Mouse (Mus musculus) MEL (cell line): Measurements from ENCODE around the gene Il2rg. TPM values are rescaled to one million over a fixed set of nuclear protein-coding genes. Genes with fewer than 3 reads are reported as not detected.

ENCODE experiments used
- DNase-seq: peaks from one replicate; pipeline ENCODE4 v3.0.0; 2011; ENCODE audit warnings: low read depth, low spot score
- H3K27ac ChIP-seq: 2 replicates; pipeline ENCODE4 v1.5.1; 2012; ENCODE audit warnings: low read depth, mild to moderate bottlenecking, control low read depth, low read length, moderate library complexity; ENCODE audit not compliant: control insufficient read depth
- H3K27me3 ChIP-seq, 2 experiments: fragments of 150-350 bp in 1 of 2; sonication (generic) in 1 of 2; 2 replicates each; pipeline ENCODE4 v1.6.1; 2012; ENCODE audit warnings: low read length in 2 of 2, mild to moderate bottlenecking in 2 of 2, improper control_type of control experiment in 1 of 2, moderate library complexity in 1 of 2; ENCODE audit not compliant: insufficient read depth in 2 of 2, control insufficient read depth in 1 of 2
- H3K36me3 ChIP-seq, 2 experiments: 2 replicates each; pipeline ENCODE4 v1.6.1; 2012 to 2014; ENCODE audit warnings: low read length in 2 of 2, improper control_type of control experiment in 1 of 2, inconsistent platforms in 1 of 2, mild to moderate bottlenecking in 1 of 2; ENCODE audit not compliant: insufficient read depth in 2 of 2, control insufficient read depth in 1 of 2
- H3K4me1 ChIP-seq, 2 experiments: fragments of 150-350 bp in 1 of 2; sonication (generic) in 1 of 2; 2 replicates each; pipeline ENCODE4 v1.6.1; 2012; ENCODE audit warnings: low read length in 2 of 2, improper control_type of control experiment in 1 of 2, mild to moderate bottlenecking in 1 of 2; ENCODE audit not compliant: insufficient read depth in 2 of 2, control insufficient read depth in 1 of 2
- H3K4me3 ChIP-seq, 2 experiments: fragments of 150-350 bp in 1 of 2; sonication (generic) in 1 of 2; 2 replicates each; pipeline ENCODE4 v1.5.1; 2012; ENCODE audit warnings: low read depth in 2 of 2, low read length in 2 of 2, mild to moderate bottlenecking in 2 of 2, moderate library complexity in 2 of 2, control low read depth in 1 of 2, improper control_type of control experiment in 1 of 2; ENCODE audit not compliant: control insufficient read depth in 1 of 2, insufficient read depth in 1 of 2
- H3K79me2 ChIP-seq: 2 replicates; pipeline ENCODE4 v1.6.1; 2012; ENCODE audit warnings: mild to moderate bottlenecking, low read length, moderate library complexity; ENCODE audit not compliant: control insufficient read depth, poor library complexity, insufficient read depth
- H3K9ac ChIP-seq: 2 replicates; pipeline ENCODE4 v1.6.1; 2012; ENCODE audit warnings: low read depth, mild to moderate bottlenecking, control low read depth, low read length, moderate library complexity; ENCODE audit not compliant: control insufficient read depth, poor library complexity, severe bottlenecking
- H3K9me3 ChIP-seq: fragments of 150-350 bp; sonication (generic); replicated peaks from 2 replicates; pipeline ENCODE4 v1.6.1; 2012; ENCODE audit warnings: mild to moderate bottlenecking, low read length, improper control_type of control experiment, moderate library complexity; ENCODE audit not compliant: insufficient read depth
- BHLHE40 ChIP-seq: IDR thresholded peaks from 2 replicates; pipeline ENCODE4 v1.6.1; 2012; ENCODE audit warnings: low read depth, mild to moderate bottlenecking, inconsistent platforms, low read length, improper control_type of control experiment, borderline replicate concordance
- CHD1 ChIP-seq: IDR thresholded peaks from 2 replicates; pipeline ENCODE4 v1.6.1; 2012; ENCODE audit warnings: low read depth, mild to moderate bottlenecking, inconsistent platforms, low read length, improper control_type of control experiment
- CHD2 ChIP-seq: IDR thresholded peaks from 2 replicates; pipeline ENCODE4 v1.6.1; 2011; ENCODE audit warnings: low read length, improper control_type of control experiment
- CTCF ChIP-seq, 3 experiments: IDR thresholded peaks in 2 of 3; conservative IDR thresholded peaks in 1 of 3; 2 replicates each; pipeline ENCODE4 v1.5.1; 2011 to 2012; ENCODE audit warnings: low read length in 3 of 3, low read depth in 2 of 3, mild to moderate bottlenecking in 2 of 3, improper control_type of control experiment in 1 of 3, inconsistent platforms in 1 of 3, mixed read lengths in 1 of 3, moderate library complexity in 1 of 3; ENCODE audit not compliant: control insufficient read depth in 1 of 3, insufficient read depth in 1 of 3, poor library complexity in 1 of 3, severe bottlenecking in 1 of 3
- EP300 ChIP-seq, 2 experiments: IDR thresholded peaks; 2 replicates each; pipeline ENCODE4 v1.6.1; 2011; ENCODE audit warnings: improper control_type of control experiment in 2 of 2, low read length in 2 of 2, low read depth in 1 of 2, mild to moderate bottlenecking in 1 of 2
- ETS1 ChIP-seq: IDR thresholded peaks from 2 replicates; pipeline ENCODE4 v1.6.1; 2012; ENCODE audit warnings: low read depth, mild to moderate bottlenecking, inconsistent platforms, low read length, improper control_type of control experiment, moderate library complexity
- GABPA ChIP-seq: IDR thresholded peaks from 2 replicates; pipeline ENCODE4 v1.6.1; 2012; ENCODE audit warnings: low read depth, mild to moderate bottlenecking, inconsistent platforms, low read length, improper control_type of control experiment, moderate library complexity
- HCFC1 ChIP-seq: IDR thresholded peaks from 2 replicates; pipeline ENCODE4 v1.6.1; 2012; ENCODE audit warnings: low read depth, mild to moderate bottlenecking, inconsistent platforms, low read length, improper control_type of control experiment, moderate library complexity
- JUND ChIP-seq: IDR thresholded peaks from 2 replicates; pipeline ENCODE4 v1.6.1; 2011; ENCODE audit warnings: low read depth, mild to moderate bottlenecking, improper control_type of control experiment, low read length
- KAT2A ChIP-seq: conservative IDR thresholded peaks from 2 replicates; pipeline ENCODE4 v1.6.1; 2012; ENCODE audit warnings: low read depth, low read length, improper control_type of control experiment, inconsistent platforms
- MAZ ChIP-seq: IDR thresholded peaks from 2 replicates; pipeline ENCODE4 v1.6.1; 2012; ENCODE audit warnings: low read depth, mild to moderate bottlenecking, inconsistent platforms, low read length, improper control_type of control experiment
- MXI1 ChIP-seq: IDR thresholded peaks from 2 replicates; pipeline ENCODE4 v1.6.1; 2011; ENCODE audit warnings: mild to moderate bottlenecking, low read depth, low read length, improper control_type of control experiment
- MYB ChIP-seq: IDR thresholded peaks from 2 replicates; pipeline ENCODE4 v1.6.1; 2011; ENCODE audit warnings: mild to moderate bottlenecking, low read depth, low read length, improper control_type of control experiment
- NRF1 ChIP-seq: IDR thresholded peaks from 2 replicates; pipeline ENCODE4 v1.6.1; 2014; ENCODE audit warnings: low read depth, mild to moderate bottlenecking, inconsistent platforms, low read length, improper control_type of control experiment, moderate library complexity; ENCODE audit not compliant: poor library complexity, insufficient read depth, severe bottlenecking
- POLR2A ChIP-seq, 2 experiments: IDR thresholded peaks; 2 replicates each; pipeline ENCODE4 v1.6.1; 2011 to 2012; ENCODE audit warnings: low read length in 2 of 2, mild to moderate bottlenecking in 2 of 2, control low read depth in 1 of 2, improper control_type of control experiment in 1 of 2, low read depth in 1 of 2, moderate library complexity in 1 of 2; ENCODE audit not compliant: control insufficient read depth in 1 of 2, insufficient read depth in 1 of 2, poor library complexity in 1 of 2
- POLR2AphosphoS5 ChIP-seq: IDR thresholded peaks from 2 replicates; pipeline ENCODE4 v1.6.1; 2012; ENCODE audit warnings: low read depth, borderline replicate concordance, mild to moderate bottlenecking, inconsistent platforms, low read length, moderate library complexity, mixed read lengths
- RAD21 ChIP-seq: IDR thresholded peaks from 2 replicates; pipeline ENCODE4 v1.6.1; 2011; ENCODE audit warnings: mild to moderate bottlenecking, low read depth, low read length, improper control_type of control experiment
- RCOR1 ChIP-seq: IDR thresholded peaks from 2 replicates; pipeline ENCODE4 v1.6.1; 2012; ENCODE audit warnings: low read depth, mild to moderate bottlenecking, inconsistent platforms, low read length, improper control_type of control experiment
- SIN3A ChIP-seq: IDR thresholded peaks from 2 replicates; pipeline ENCODE4 v1.6.1; 2012; ENCODE audit warnings: low read length, improper control_type of control experiment, inconsistent platforms
- SMC3 ChIP-seq: IDR thresholded peaks from 2 replicates; pipeline ENCODE4 v1.6.1; 2011; ENCODE audit warnings: low read depth, low read length, improper control_type of control experiment
- TAL1 ChIP-seq: IDR thresholded peaks from 2 replicates; pipeline ENCODE4 v1.6.1; 2012; ENCODE audit warnings: mild to moderate bottlenecking, inconsistent platforms, low read length, moderate library complexity, mixed read lengths
- TBP ChIP-seq: IDR thresholded peaks from 2 replicates; pipeline ENCODE4 v1.8.0; 2011; ENCODE audit warnings: low read depth, low read length, improper control_type of control experiment
- TCF12 ChIP-seq: IDR thresholded peaks from 2 replicates; pipeline ENCODE4 v1.6.1; 2014; ENCODE audit warnings: low read depth, mild to moderate bottlenecking, inconsistent platforms, low read length, improper control_type of control experiment, moderate library complexity
- UBTF ChIP-seq: IDR thresholded peaks from 2 replicates; pipeline ENCODE4 v1.6.1; 2012; ENCODE audit warnings: low read depth, mild to moderate bottlenecking, inconsistent platforms, low read length, improper control_type of control experiment, moderate library complexity, borderline replicate concordance; ENCODE audit not compliant: insufficient read depth
- USF1 ChIP-seq: IDR thresholded peaks from 2 replicates; pipeline ENCODE4 v1.6.1; 2014; ENCODE audit warnings: low read depth, mild to moderate bottlenecking, inconsistent platforms, low read length, improper control_type of control experiment, moderate library complexity
- ZC3H11A ChIP-seq: IDR thresholded peaks from 2 replicates; pipeline ENCODE4 v1.6.1; 2012; ENCODE audit warnings: low read depth, mild to moderate bottlenecking, inconsistent platforms, low read length, improper control_type of control experiment
- ZKSCAN1 ChIP-seq: IDR thresholded peaks from 2 replicates; pipeline ENCODE4 v1.6.1; 2012; ENCODE audit warnings: low read depth, mild to moderate bottlenecking, inconsistent platforms, low read length, improper control_type of control experiment, moderate library complexity
- ZMIZ1 ChIP-seq: IDR thresholded peaks from 2 replicates; pipeline ENCODE4 v1.6.1; 2012; ENCODE audit warnings: low read depth, mild to moderate bottlenecking, inconsistent platforms, low read length, improper control_type of control experiment, moderate library complexity
- ZNF384 ChIP-seq: IDR thresholded peaks from 2 replicates; pipeline ENCODE4 v1.6.1; 2012; ENCODE audit warnings: low read depth, mild to moderate bottlenecking, inconsistent platforms, low read length, improper control_type of control experiment
- polyA plus RNA-seq, 2 experiments: library from polyadenylated mRNA; stranded (reverse) in 1 of 2; unstranded in 1 of 2; fragments of >175 nt in 1 of 2; fragments of >200 nt in 1 of 2; gene quantifications; 2 replicates each; pipeline versions ENCODE4 v1.2.1 to v1.2.4; 2012; ENCODE audit warnings: low replicate concordance in 2 of 2, low read depth in 1 of 2; ENCODE audit not compliant: insufficient read length in 2 of 2, insufficient read depth in 1 of 2, missing spikeins in 1 of 2
- total RNA-seq: library from RNA; depleted of rRNA; stranded (reverse); fragments of 300-350 nt; gene quantifications from 2 replicates; pipeline ENCODE4 v1.2.3, GENCODE M21; 2012

Il2rg gene
- total and polyA plus RNA-seq, 3 experiments, result 1.6 to 3.5 TPM; not detected in 1

GRCm38 (mm10) chrX:101299055-101299454 lies 31.0 kb upstream of the Il2rg start, which contains the start of gene Nlgn3:
Nlgn3 (plus strand) TSS chrX:101299168.
- Histone ChIP-seq H3K4me1 (no peaks in the 10 kb centered on the region), H3K36me3 (no peaks in the 10 kb centered on the region), H3K79me2 (no peaks in the 10 kb centered on the region), H3K9ac (no peak within 1 kb of the TSS), H3K9me3 (no peaks in the 10 kb centered on the region), H3K4me3 (no peak within 1 kb of the TSS), H3K27me3 (no peaks in the 10 kb centered on the region), H3K27ac (no peak within 1 kb of the TSS)
- no peak for DNase-seq
- TF ChIP-seq ZC3H11A (no peak), CHD2 (no peak), RAD21 (no peak), CTCF (IDR thresholded peaks at IDR 0.05 in 2 of 3, conservative IDR thresholded peaks at IDR 0.05 in 1 of 3; ENCODE audit: control insufficient read depth in 1 of 3, insufficient read depth in 1 of 3, low read depth in 2 of 3, low read length in 3 of 3, poor library complexity in 1 of 3, severe bottlenecking in 1 of 3) (no peak), RCOR1 (no peak), ETS1 (no peak), KAT2A (no peak), ZKSCAN1 (no peak), JUND (no peak), NRF1 (no peak), MXI1 (no peak), HCFC1 (no peak), EP300 (IDR thresholded peaks at IDR 0.05; ENCODE audit: low read depth in 1 of 2, low read length in 2 of 2) (no peak), BHLHE40 (no peak)

DNA sequence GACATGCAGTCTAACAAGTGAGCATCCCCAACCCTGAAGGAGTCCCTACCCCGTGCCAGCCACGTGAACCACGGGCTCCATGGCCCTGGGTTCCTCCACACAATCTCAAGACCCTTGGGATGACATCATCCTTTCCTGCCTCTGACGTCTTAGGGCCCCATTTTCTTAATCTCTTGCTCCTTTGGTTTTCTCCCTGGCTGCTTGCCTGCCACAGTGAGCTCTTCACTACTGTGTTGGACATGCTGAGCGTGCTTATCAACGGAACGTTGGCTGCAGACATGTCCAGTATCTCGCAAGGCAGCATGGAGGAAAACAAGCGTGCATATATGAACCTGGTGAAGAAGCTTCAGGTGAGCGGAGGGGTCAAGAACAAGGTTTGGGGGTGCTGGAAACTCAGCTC lies 22.1 kb upstream of the Il2rg start:
- no peak overlapping the region for H3K9ac ChIP-seq
- H3K36me3 ChIP-seq, result peaks cover 15 to 36% of the 10 kb centered on the region in 2 experiments
- H3K27me3 ChIP-seq, result no peaks in the 10 kb centered on the region
- peak; percentile 44 for DNase-seq
- H3K4me3 ChIP-seq, result no peak overlapping the region
- H3K27ac ChIP-seq, result peak overlapping the region; percentile 61; the same call in 1 of the 2 replicates
- H3K9me3 ChIP-seq, result no peaks in the 10 kb centered on the region
- peaks cover 23 to 30% of the 10 kb centered on the region in 2 experiments for H3K4me1 ChIP-seq
- no peaks in the 10 kb centered on the region for H3K79me2 ChIP-seq
- TF ChIP-seq SMC3, result no peak
- no peak for TF ChIP-seq RCOR1
- no peak for TF ChIP-seq ZMIZ1
- no peak for TF ChIP-seq HCFC1
- TF ChIP-seq TCF12, result peak; percentile 43; the same call in 1 of the 2 replicates
- no peak for TF ChIP-seq CHD1
- TF ChIP-seq MYB, result no peak
- no peak for TF ChIP-seq ZC3H11A
- peak; percentile 11 to 51; a peak in 2 of 4 replicates for TF ChIP-seq EP300 (IDR thresholded peaks at IDR 0.05; ENCODE audit: low read depth in 1 of 2, low read length in 2 of 2)
- no peak for TF ChIP-seq RAD21
- no peak for TF ChIP-seq UBTF
- TF ChIP-seq POLR2AphosphoS5, result no peak
- TF ChIP-seq MAZ, result no peak
- no peak; the same call in 1 of the 2 replicates for TF ChIP-seq MXI1
- TF ChIP-seq KAT2A, result no peak
- no peak for TF ChIP-seq NRF1
- peak; percentile 29 for TF ChIP-seq TAL1
- no peak for TF ChIP-seq JUND
- TF ChIP-seq TBP, result no peak
- no peak for TF ChIP-seq CTCF (IDR thresholded peaks at IDR 0.05 in 2 of 3, conservative IDR thresholded peaks at IDR 0.05 in 1 of 3; ENCODE audit: control insufficient read depth in 1 of 3, insufficient read depth in 1 of 3, low read depth in 2 of 3, low read length in 3 of 3, poor library complexity in 1 of 3, severe bottlenecking in 1 of 3)
- no peak for TF ChIP-seq ZNF384
- TF ChIP-seq GABPA, result no peak
- no peak for TF ChIP-seq ZKSCAN1
- TF ChIP-seq CHD2, result no peak
- TF ChIP-seq SIN3A, result no peak
- TF ChIP-seq POLR2A (IDR thresholded peaks at IDR 0.05; ENCODE audit: control insufficient read depth in 1 of 2, insufficient read depth in 1 of 2, low read depth in 1 of 2, low read length in 2 of 2, poor library complexity in 1 of 2), result no peak
- TF ChIP-seq USF1, result no peak
